Mouse (Mus musculus): ENCODE measurements around the gene Fxn. TPM values are rescaled to one million over a fixed set of nuclear protein-coding genes. Genes with fewer than 3 reads are reported as not detected.

The Fxn gene
- polyA plus RNA-seq, 1 experiment from 2014 or later = 44.6 TPM

GRCm38 (mm10) chr19:24314676-24315075 lies 34.3 kb upstream of the Fxn start:
- no peaks in the 10 kb centered on the region for H3K36me3 ChIP-seq
- no peak overlapping the region for H3K9ac ChIP-seq
- H3K27ac ChIP-seq = no peak overlapping the region
- WGBS = 90% methylated on average over 11 of the region's 11 CpGs
- ATAC-seq (ENCODE audit: low FRiP score) = no peak
- no peaks in the 10 kb centered on the region for H3K27me3 ChIP-seq
- no peak overlapping the region for H3K4me3 ChIP-seq
- H3K9me3 ChIP-seq (replicated peaks) = no peaks in the 10 kb centered on the region
- H3K4me1 ChIP-seq = peaks cover 13% of the 10 kb centered on the region
- no peak overlapping the region for H3K4me2 ChIP-seq (replicated peaks)

- Histone ChIP-seq H3K4me1 (peaks cover 20% of the 10 kb centered on the region), H3K27me3 (no peaks in the 10 kb centered on the region), H3K4me3 (no peak overlapping the region), H3K36me3 (no peaks in the 10 kb centered on the region), H3K9me3 (replicated peaks) (no peaks in the 10 kb centered on the region), H3K9ac (no peak overlapping the region), H3K4me2 (replicated peaks) (no peak overlapping the region), H3K27ac (no peak overlapping the region)
- peak; percentile 80 for ATAC-seq (ENCODE audit: low FRiP score)
- WGBS = 39% methylated on average over 12 of the region's 12 CpGs
These were observed 32.3 kb upstream of the Fxn start for GRCm38 (mm10) chr19:24312556-24313342.

DNA sequence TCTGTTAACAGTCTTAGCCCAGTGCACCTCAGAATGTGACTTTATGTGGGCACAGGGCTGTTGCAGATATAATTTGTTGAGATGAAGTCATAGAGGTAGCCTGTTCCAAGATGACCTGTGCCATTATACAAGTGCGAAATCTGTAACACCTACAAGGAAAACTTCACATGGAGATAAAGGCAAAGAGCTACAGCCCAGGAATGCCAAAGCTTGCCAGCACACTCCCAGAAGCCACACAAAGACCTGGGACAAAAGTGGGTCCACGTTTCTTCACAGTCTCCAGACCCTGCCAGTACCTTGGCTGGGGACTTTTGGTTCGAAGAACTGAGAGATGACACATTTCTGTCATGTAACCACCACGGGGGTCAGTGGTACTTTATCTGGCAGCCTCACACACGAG lies 31.6 kb upstream of the Fxn start:
- no peaks in the 10 kb centered on the region for H3K36me3 ChIP-seq
- H3K27me3 ChIP-seq = no peaks in the 10 kb centered on the region
- H3K4me2 ChIP-seq (replicated peaks) = no peak overlapping the region
- H3K4me3 ChIP-seq = no peak overlapping the region
- H3K9me3 ChIP-seq (replicated peaks) = no peaks in the 10 kb centered on the region
- no peak overlapping the region for H3K9ac ChIP-seq
- no peak overlapping the region for H3K27ac ChIP-seq
- peaks cover 25% of the 10 kb centered on the region for H3K4me1 ChIP-seq
- 84% methylated on average over 5 of the region's 5 CpGs for WGBS
- ATAC-seq (ENCODE audit: low FRiP score) = no peak

DNA sequence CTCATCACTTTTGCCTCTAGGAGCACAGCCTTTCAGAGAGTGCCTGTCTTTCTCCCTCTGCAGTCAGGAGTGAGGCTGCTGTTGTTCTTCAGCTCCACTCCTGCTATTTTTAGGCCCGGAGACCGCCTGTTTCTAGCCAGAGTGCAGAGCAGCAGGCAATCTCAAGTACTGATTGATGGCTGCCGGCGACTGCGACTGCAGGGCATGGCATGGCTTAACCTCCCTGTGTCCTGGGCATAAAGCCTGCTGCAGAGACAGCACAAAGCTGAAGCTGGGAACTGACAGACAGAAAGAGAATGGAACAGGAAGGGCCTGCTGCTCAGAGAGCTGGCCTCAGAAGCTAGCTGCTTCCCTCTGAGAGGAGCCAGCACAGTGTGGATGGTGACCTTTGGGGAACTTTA lies 27.9 kb upstream of the Fxn start:
- Histone ChIP-seq H3K27me3 (no peaks in the 10 kb centered on the region), H3K9me3 (replicated peaks) (no peaks in the 10 kb centered on the region), H3K4me1 (peaks cover 18% of the 10 kb centered on the region), H3K4me3 (no peak overlapping the region), H3K36me3 (no peaks in the 10 kb centered on the region), H3K4me2 (replicated peaks) (no peak overlapping the region), H3K27ac (peak overlapping the region; percentile 75), H3K9ac (no peak overlapping the region)
- ATAC-seq (ENCODE audit: low FRiP score) = peak; percentile 22; the same call in 1 of the 2 replicates
- 1% methylated on average over 5 of the region's 5 CpGs for WGBS

DNA sequence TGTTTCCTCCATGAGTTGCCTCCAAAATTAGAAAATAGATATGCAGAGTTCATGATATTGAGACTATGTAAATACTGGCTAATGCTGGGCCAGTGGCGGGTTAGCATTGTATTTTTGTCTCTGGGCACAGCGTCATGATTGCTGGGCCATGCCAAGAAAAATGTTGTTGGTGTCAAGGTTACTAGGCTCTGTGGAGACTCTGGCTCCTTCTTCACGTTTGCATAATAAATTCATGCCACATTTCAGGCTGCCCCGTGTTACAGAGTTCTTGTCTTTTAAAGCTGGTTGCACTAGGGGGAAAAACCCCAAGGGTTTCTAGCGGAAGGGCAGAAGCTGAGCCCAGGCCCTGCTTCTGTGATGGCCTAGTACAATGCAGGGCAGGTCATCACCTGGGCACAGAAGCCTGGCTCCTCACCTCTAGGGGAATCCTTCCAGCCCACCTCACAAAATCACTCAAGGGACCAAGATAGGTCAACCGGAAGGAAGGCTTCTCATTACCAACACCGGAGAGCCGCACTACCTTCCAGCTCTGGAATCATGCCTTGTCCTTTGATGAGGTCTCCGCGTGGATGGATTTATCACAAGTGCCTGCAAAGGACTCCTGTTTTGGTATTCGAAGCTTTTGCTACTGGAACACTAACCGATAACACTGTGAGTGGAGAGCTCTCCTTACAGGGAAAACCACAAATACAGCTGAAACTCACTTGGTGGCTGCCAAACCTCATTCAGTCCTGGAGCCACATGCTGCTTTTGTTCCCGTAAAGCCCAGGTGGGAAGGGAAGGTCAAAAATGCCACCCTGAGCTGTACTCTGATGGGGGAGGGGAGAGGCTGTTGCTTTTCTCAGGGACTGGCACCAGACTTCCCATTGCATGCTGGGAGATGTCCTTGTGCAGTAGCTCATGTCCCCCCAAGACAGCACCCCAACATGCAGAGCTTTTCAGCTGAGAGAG lies 27.1 kb upstream of the Fxn start:
- no peaks in the 10 kb centered on the region for H3K27me3 ChIP-seq
- no peak overlapping the region for H3K4me3 ChIP-seq
- H3K4me2 ChIP-seq (replicated peaks) = no peak overlapping the region
- no peak for ATAC-seq (ENCODE audit: low FRiP score)
- H3K9ac ChIP-seq = no peak overlapping the region
- WGBS = 55% methylated on average over 13 of the region's 13 CpGs
- H3K9me3 ChIP-seq (replicated peaks) = no peaks in the 10 kb centered on the region
- no peaks in the 10 kb centered on the region for H3K36me3 ChIP-seq
- H3K27ac ChIP-seq = peak overlapping the region; percentile 75
- H3K4me1 ChIP-seq = peaks cover 13% of the 10 kb centered on the region

- Histone ChIP-seq H3K27ac (no peak overlapping the region), H3K27me3 (no peaks in the 10 kb centered on the region), H3K4me2 (replicated peaks) (no peak overlapping the region), H3K4me3 (no peak overlapping the region), H3K4me1 (peaks cover 17% of the 10 kb centered on the region), H3K9ac (no peak overlapping the region), H3K9me3 (replicated peaks) (no peaks in the 10 kb centered on the region), H3K36me3 (no peaks in the 10 kb centered on the region)
- ATAC-seq (ENCODE audit: low FRiP score) = no peak
- 91% methylated on average over 5 of the region's 5 CpGs for WGBS
These were observed 25.9 kb upstream of the Fxn start for GRCm38 (mm10) chr19:24306351-24306750.

GRCm38 (mm10) chr19:24302198-24302597 lies 21.8 kb upstream of the Fxn start:
- Histone ChIP-seq H3K36me3 (no peaks in the 10 kb centered on the region), H3K4me1 (peaks cover 8% of the 10 kb centered on the region; the same call in 1 of the 2 replicates), H3K27me3 (no peaks in the 10 kb centered on the region), H3K9me3 (replicated peaks) (no peaks in the 10 kb centered on the region), H3K4me3 (no peak overlapping the region), H3K9ac (no peak overlapping the region), H3K27ac (no peak overlapping the region), H3K4me2 (replicated peaks) (no peak overlapping the region)
- 42% methylated on average over 10 of the region's 10 CpGs for WGBS
- no peak for ATAC-seq (ENCODE audit: low FRiP score)

- H3K27me3 ChIP-seq = no peaks in the 10 kb centered on the region
- H3K4me1 ChIP-seq = peaks cover 8% of the 10 kb centered on the region; the same call in 1 of the 2 replicates
- no peak overlapping the region for H3K9ac ChIP-seq
- H3K36me3 ChIP-seq = no peaks in the 10 kb centered on the region
- no peaks in the 10 kb centered on the region for H3K9me3 ChIP-seq (replicated peaks)
- H3K4me3 ChIP-seq = no peak overlapping the region
- WGBS = 17% methylated on average over 5 of the region's 5 CpGs
- H3K4me2 ChIP-seq (replicated peaks) = no peak overlapping the region
- H3K27ac ChIP-seq = no peak overlapping the region
- ATAC-seq (ENCODE audit: low FRiP score) = peak; percentile 39; the same call in 1 of the 2 replicates
These were observed 21.4 kb upstream of the Fxn start for GRCm38 (mm10) chr19:24301768-24302148.

DNA sequence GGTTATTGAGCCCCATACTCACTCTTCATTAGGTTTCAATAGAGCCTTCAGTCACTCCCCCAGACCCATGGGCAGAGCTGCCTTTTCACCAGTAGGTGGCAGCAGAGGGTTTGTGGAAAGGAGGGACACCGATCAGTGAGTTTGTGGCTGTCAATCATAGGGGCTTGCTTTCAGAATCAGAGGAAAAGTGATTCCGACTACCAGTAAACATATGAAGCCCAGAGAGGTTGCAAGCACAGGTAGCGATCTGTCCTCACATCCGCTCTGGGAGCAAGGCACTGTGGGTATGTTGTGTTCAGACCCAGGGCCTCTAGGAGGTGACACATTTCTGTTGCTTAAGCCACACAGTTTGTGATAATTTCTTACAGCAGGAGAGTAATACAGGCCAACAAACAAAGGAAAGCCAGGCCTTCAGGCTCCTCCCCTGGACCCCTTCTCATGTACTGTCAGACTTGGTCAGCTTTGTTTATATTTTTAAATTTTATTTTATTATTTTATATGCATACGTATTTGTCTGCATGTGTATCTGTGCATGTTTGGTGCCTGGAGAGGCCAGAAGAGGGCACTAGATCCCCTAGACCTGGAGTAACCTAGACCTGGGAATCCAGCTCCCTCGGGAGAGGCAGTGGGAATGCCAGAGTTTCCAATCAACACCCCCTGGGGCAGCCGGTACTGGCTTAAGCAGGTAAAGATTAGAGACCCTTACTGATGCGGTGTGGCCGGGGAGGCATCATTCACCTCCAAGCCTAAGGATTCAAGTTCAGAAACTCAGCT lies 20.8 kb upstream of the Fxn start:
- Histone ChIP-seq H3K9ac (no peak overlapping the region), H3K27ac (no peak overlapping the region), H3K4me2 (replicated peaks) (peak overlapping the region; percentile 45), H3K9me3 (replicated peaks) (no peaks in the 10 kb centered on the region), H3K4me1 (peaks cover 8% of the 10 kb centered on the region; the same call in 1 of the 2 replicates), H3K27me3 (no peaks in the 10 kb centered on the region), H3K4me3 (peak overlapping the region; percentile 19), H3K36me3 (no peaks in the 10 kb centered on the region)
- ATAC-seq (ENCODE audit: low FRiP score) = peak; percentile 91
- WGBS = 4% methylated on average over 9 of the region's 9 CpGs

DNA sequence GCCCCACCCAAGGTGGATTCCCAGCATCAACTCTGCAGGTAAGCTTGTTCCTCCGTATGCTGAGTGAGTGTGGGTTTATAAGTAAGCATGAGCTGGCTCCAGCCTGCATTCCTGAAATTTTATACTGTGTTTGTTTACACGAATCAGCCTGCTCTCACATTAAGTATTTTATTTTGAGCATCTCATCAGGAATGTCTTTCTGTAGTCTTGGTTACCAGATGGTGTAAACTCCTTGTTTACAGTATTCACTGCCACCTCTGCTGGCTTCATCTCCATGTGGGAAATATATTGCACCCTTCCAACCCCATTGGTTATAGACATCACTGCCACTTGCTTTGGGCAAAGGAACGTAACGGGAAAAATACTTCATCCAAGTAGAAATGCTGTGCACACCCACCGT lies 13.1 kb upstream of the Fxn start:
- Histone ChIP-seq H3K36me3 (no peaks in the 10 kb centered on the region), H3K4me1 (no peaks in the 10 kb centered on the region), H3K27me3 (no peaks in the 10 kb centered on the region), H3K4me2 (replicated peaks) (no peak overlapping the region), H3K9ac (no peak overlapping the region), H3K9me3 (replicated peaks) (no peaks in the 10 kb centered on the region), H3K4me3 (no peak overlapping the region), H3K27ac (no peak overlapping the region)
- no peak for ATAC-seq (ENCODE audit: low FRiP score)
- 83% methylated on average over 5 of the region's 5 CpGs for WGBS

GRCm38 (mm10) chr19:24284187-24284586 lies 3.8 kb upstream of the Fxn start:
- peaks cover 3% of the 10 kb centered on the region; the same call in 1 of the 2 replicates for H3K4me1 ChIP-seq
- ATAC-seq (ENCODE audit: low FRiP score) = no peak
- no peak overlapping the region for H3K9ac ChIP-seq
- H3K4me3 ChIP-seq = no peak overlapping the region
- no peaks in the 10 kb centered on the region for H3K36me3 ChIP-seq
- H3K27ac ChIP-seq = no peak overlapping the region
- no peaks in the 10 kb centered on the region for H3K27me3 ChIP-seq
- H3K4me2 ChIP-seq (replicated peaks) = no peak overlapping the region
- WGBS = 67% methylated on average over 4 of the region's 4 CpGs
- no peaks in the 10 kb centered on the region for H3K9me3 ChIP-seq (replicated peaks)
